Mouse (Mus musculus): ENCODE results near the gene Gm21981. TPM values are rescaled to one million over a fixed set of nuclear protein-coding genes. Genes with fewer than 3 reads are reported as not detected.

Gene Gm21981
- total RNA-seq, 2 experiments from 2014 or later, result 0.50 to 0.70 TPM

GRCm38 (mm10) chr17:47704692-47705091, 10.4 kb upstream of the Gm21981 start:
- intact Hi-C loops (cut with DNase I), result no loop called here
- DNase-seq, result no peak

- DNase-seq, result no peak
- intact Hi-C loops (cut with DNase I), result no loop called here
Observed at GRCm38 (mm10) chr17:47703556-47703955, 9.3 kb upstream of the Gm21981 start.

- intact Hi-C loops (cut with DNase I), result no loop called here
- DNase-seq, result no peak
Observed at GRCm38 (mm10) chr17:47702548-47703345, 8.5 kb upstream of the Gm21981 start.

GRCm38 (mm10) chr17:47701793-47702192, 7.5 kb upstream of the Gm21981 start:
- no peak for DNase-seq
- intact Hi-C loops (cut with DNase I), result no loop called here

GRCm38 (mm10) chr17:47699055-47699454, 4.8 kb upstream of the Gm21981 start:
- intact Hi-C loops (cut with DNase I), result no loop called here
- DNase-seq, result no peak

- intact Hi-C loops (cut with DNase I), result no loop called here
- no peak for DNase-seq
Observed at GRCm38 (mm10) chr17:47698156-47698555, 3.9 kb upstream of the Gm21981 start.

GRCm38 (mm10) chr17:47695337-47695710, 1.1 kb upstream of the Gm21981 start:
- intact Hi-C loops (cut with DNase I), result no loop called here
- DNase-seq, result no peak

GRCm38 (mm10) chr17:47694503-47695336, 465 bp upstream of the Gm21981 start, which contains the start of gene Prickle4:
Gene Prickle4 (minus strand): TSS chr17:47694736.
- intact Hi-C loops (cut with DNase I), result loop anchor here (5.0 kb wide), 1 partner anchor 322 kb away; no protein-coding TSS in a partner anchor
- peak; percentile 98 for DNase-seq

GRCm38 (mm10) chr17:47693671-47694441, 399 bp downstream of the Gm21981 start:
- intact Hi-C loops (cut with DNase I), result loop anchor here (5.0 kb wide), 1 partner anchor 322 kb away; no protein-coding TSS in a partner anchor
- DNase-seq, result peak; percentile 44 to 51

GRCm38 (mm10) chr17:47691650-47692049, 2.6 kb downstream of the Gm21981 start:
- no peak for DNase-seq
- intact Hi-C loops (cut with DNase I), result loop anchor here (5.0 kb wide), 1 partner anchor 319 kb away; no protein-coding TSS in a partner anchor

GRCm38 (mm10) chr17:47689894-47690293, 4.4 kb downstream of the Gm21981 start:
- intact Hi-C loops (cut with DNase I), result loop anchor here (2.0 to 5.0 kb wide), 2 partner anchors 61 to 318 kb away; no protein-coding TSS in a partner anchor
- DNase-seq, result no peak

GRCm38 (mm10) chr17:47688608-47689575, 5.4 kb downstream of the Gm21981 start, which contains the start of gene Frs3:
Gene Frs3 (plus strand): TSS chr17:47689030.
- intact Hi-C loops (cut with DNase I), result loop anchor here (2.0 kb wide), 1 partner anchor 60 kb away; no protein-coding TSS in a partner anchor
- DNase-seq, result peak; percentile 58 to 66

- DNase-seq, result no peak
- intact Hi-C loops (cut with DNase I), result loop anchor here (2.0 kb wide), 1 partner anchor 59 kb away; no protein-coding TSS in a partner anchor
Observed at GRCm38 (mm10) chr17:47688344-47688607, 6.0 kb downstream of the Gm21981 start, which contains the start of gene Tomm6. Gene Tomm6 (minus strand): TSS chr17:47688386.

- intact Hi-C loops (cut with DNase I), result loop anchor here (2.0 kb wide), 1 partner anchor 59 kb away; no protein-coding TSS in a partner anchor
- peak; percentile 92 to 94 for DNase-seq
Observed at GRCm38 (mm10) chr17:47687409-47688343, 6.6 kb downstream of the Gm21981 start.

- DNase-seq, result no peak
Observed at GRCm38 (mm10) chr17:47682836-47683235, 11.4 kb downstream of the Gm21981 start.

GRCm38 (mm10) chr17:47678702-47679101, 15.6 kb downstream of the Gm21981 start:
- no peak for DNase-seq
- intact Hi-C loops (cut with DNase I), result loop anchor here (10.0 kb wide), 1 partner anchor 164 kb away; no protein-coding TSS in a partner anchor

More at GRCm38 (mm10) chr17:47682836-47683235, 11.4 kb downstream of the Gm21981 start:
- intact Hi-C loops (cut with DNase I), result no loop called here

- intact Hi-C loops (cut with DNase I), result loop anchor here (10.0 kb wide), 1 partner anchor 163 kb away; no protein-coding TSS in a partner anchor
Observed at GRCm38 (mm10) chr17:47678238-47678637, 16.0 kb downstream of the Gm21981 start.

GRCm38 (mm10) chr17:47676581-47676980, 17.7 kb downstream of the Gm21981 start:
- DNase-seq, result peak; percentile 74 to 83
- intact Hi-C loops (cut with DNase I), result loop anchor here (1.0 to 10.0 kb wide), 4 partner anchors 30 to 203 kb away; no protein-coding TSS in a partner anchor

More at GRCm38 (mm10) chr17:47678238-47678637, 16.0 kb downstream of the Gm21981 start:
- DNase-seq, result no peak

Measured in heart, postnatal 36 days (tissue).